Comparison of ENCODE assay signal across 8 mouse cellular contexts in genomic region chr6:145047445-145047857, GRCm38 (mm10). TPM values are rescaled to one million over a fixed set of nuclear protein-coding genes. Genes with fewer than 3 reads are reported as not detected.
DNase-seq lines count a peak whose midpoint lies in the region; ATAC-seq lines count a peak whose summit lies in the region.

No protein-coding gene starts in this region.

- intact Hi-C loops in left cerebral cortex, postnatal 36 days (cut with DNase I): no loop called here

- WGBS in heart, embryonic 10.5 days: under 1% methylated on average over 15 of the region's 15 CpGs
- 4% methylated on average over 15 of the region's 15 CpGs for WGBS in heart, embryonic 16.5 days

- H3K9ac ChIP-seq in heart, embryonic 16.5 days (ENCODE audit: low read length): 0 out of 2 replicates have a peak overlapping the region, but pooled peaks have one; percentile 55

- DNase-seq in heart, embryonic 10.5 days (ENCODE audit: low spot score): peak; percentile 76
- DNase-seq in heart, adult 9 months (ENCODE audit: low spot score in 2 of 2): no peak
- DNase-seq in embryo, embryonic 10 days (ENCODE audit: low spot score): peak; percentile 78
- peak; percentile 57 to 63 for DNase-seq in left cerebral cortex, postnatal 36 days (ENCODE audit: low spot score in 2 of 2)
- peak; percentile 60 for DNase-seq in retina, adult 2 months (ENCODE audit: low read depth, low spot score)
- DNase-seq in adrenal gland, postnatal 10 days: no peak

- no peaks in the 10 kb centered on the region for H3K9me3 ChIP-seq in heart, embryonic 10.5 days
- no peaks in the 10 kb centered on the region for H3K9me3 ChIP-seq in heart, embryonic 16.5 days (replicated peaks; ENCODE audit: control insufficient read depth, low read length)

- H3K4me3 ChIP-seq in heart, embryonic 10.5 days: peak overlapping the region; percentile 79
- peak overlapping the region; percentile 61 for H3K4me3 ChIP-seq in heart, embryonic 16.5 days (ENCODE audit: low read length)

- H3K4me2 ChIP-seq in heart, embryonic 16.5 days (ENCODE audit: low read depth, low read length): peak overlapping the region; percentile 99

- peaks cover 44% of the 10 kb centered on the region for H3K4me1 ChIP-seq in heart, embryonic 10.5 days
- peaks cover 5% of the 10 kb centered on the region; the same call in 1 of the 2 replicates for H3K4me1 ChIP-seq in heart, embryonic 16.5 days (ENCODE audit: control insufficient read depth, insufficient read depth, low read length)

- H3K36me3 ChIP-seq in heart, embryonic 10.5 days: no peaks in the 10 kb centered on the region
- H3K36me3 ChIP-seq in heart, embryonic 16.5 days (ENCODE audit: control insufficient read depth, insufficient read depth): no peaks in the 10 kb centered on the region

- ATAC-seq in heart, embryonic 16.5 days (replicated peaks; ENCODE audit: extremely low read depth, insufficient read depth, low FRiP score): no peak
- no peak for ATAC-seq in granulocyte monocyte progenitor cell, adult 5-6 weeks (replicated peaks; ENCODE audit: poor library complexity, severe bottlenecking)

- H3K27ac ChIP-seq in heart, embryonic 10.5 days: peak overlapping the region; percentile 89
- no peak overlapping the region for H3K27ac ChIP-seq in heart, embryonic 16.5 days (ENCODE audit: low read length)

- peaks cover 18% of the 10 kb centered on the region for H3K27me3 ChIP-seq in heart, embryonic 10.5 days (ENCODE audit: insufficient read depth, poor library complexity, severe bottlenecking)
- peaks cover 29% of the 10 kb centered on the region for H3K27me3 ChIP-seq in heart, embryonic 16.5 days (ENCODE audit: control insufficient read depth, insufficient read depth, low read length)

RNA-seq across cellular contexts. Expression of gene Bcat1, which starts 28.5 kb away (rescaled TPM):
- 33.2 and 49.6 TPM in 2 replicates for polyA plus RNA-seq in heart, embryonic 10.5 days (2016; fragmentation: Nextera tagmentation; extraction: Ambion mirVana)
- 3.6 and 6.9 TPM in 2 replicates for polyA plus RNA-seq in heart, embryonic 16.5 days (2015; fragmentation: Nextera tagmentation; extraction: Ambion mirVana)
- total RNA-seq in left cerebral cortex, postnatal 36 days (2021): 10 to 100 TPM; 81.0 to 83.1 TPM
- 1 to 10 TPM; 7.5 to 7.6 TPM for total RNA-seq in adrenal gland, postnatal 10 days (2021)
- 0.52 TPM in 1 of 2 replicates, not detected in the other for total RNA-seq in granulocyte monocyte progenitor cell, adult 5-6 weeks (2014; fragmentation: Nextera tagmentation)
- total RNA-seq in granulocyte monocyte progenitor cell, adult 5-6 weeks (2017): 2.1 and 7.0 TPM in 2 replicates

Comparison
In these comparisons a context has a peak if more than half of its experiments do, and no peak if none do; other contexts are left out.
1. DNase-seq: peak in heart, embryonic 10.5 days (single experiment), embryo, embryonic 10 days (single experiment), left cerebral cortex, postnatal 36 days (2 of 2) and retina, adult 2 months (single experiment); none in heart, adult 9 months (0 of 2) and adrenal gland, postnatal 10 days (single experiment).
2. RNA of gene Bcat1, which starts 28.5 kb away (total RNA-seq): 81.0 to 83.1 TPM in left cerebral cortex, postnatal 36 days; 7.5 to 7.6 TPM in adrenal gland, postnatal 10 days and 0.52 to 7.0 TPM in granulocyte monocyte progenitor cell, adult 5-6 weeks; every median in the first group is over 4 times any median in the second.